Mouse (Mus musculus): ENCODE data around the gene Gm21797. TPM values are rescaled to one million over a fixed set of nuclear protein-coding genes. Genes with fewer than 3 reads are reported as not detected.
"Not testable (repeated sequence)": the region's sequence is repeated elsewhere in the genome, so short reads cannot be mapped to it uniquely, and the experiment has no call there.

Gm21797 gene
- not detected in 2 replicates for polyA plus RNA-seq (2012; rRNA removed)

GRCm38 (mm10) chrY:40775665-40776064, at the start of gene Gm21797:
Gene Gm21797, minus strand, starts transcription at chrY:40775765.
- not testable (repeated sequence) for H3K4me1 ChIP-seq (ENCODE audit: control insufficient read depth, insufficient read depth, insufficient read length); H3K4me3 ChIP-seq (ENCODE audit: extremely low read depth, insufficient read depth, insufficient read length)
- WGBS: no CpG with 5 or more reads among the region's 3 CpGs

DNA sequence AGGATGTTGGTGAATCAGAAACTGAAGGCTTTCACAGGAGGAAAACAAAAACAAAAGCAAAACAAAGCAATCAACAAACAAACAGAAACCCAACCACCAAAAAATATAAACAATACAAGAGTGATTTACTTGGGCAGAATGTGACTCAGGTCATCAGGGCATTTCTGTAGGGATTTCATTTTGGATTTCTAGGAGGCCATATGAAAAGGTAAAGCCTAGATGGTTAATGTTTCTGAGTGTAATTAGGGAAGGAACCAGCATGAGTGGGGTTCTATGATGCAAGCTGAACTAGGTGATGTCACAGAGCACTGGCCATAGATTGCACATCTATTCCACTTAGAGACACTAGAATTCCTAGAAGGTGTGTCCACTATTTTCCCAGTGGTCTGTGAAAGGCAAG, 29.0 kb upstream of the Gm21797 start, which contains the start of gene Gm20795:
Gene Gm20795 (plus strand): TSS at position 301 of the 400 bp plus-strand sequence.
- not testable (repeated sequence) for DNase-seq (ENCODE audit: low read depth in 1 of 2, low spot score in 2 of 2)

More at GRCm38 (mm10) chrY:40775665-40776064, at the start of gene Gm21797:
- not testable (repeated sequence) for H3K27me3 ChIP-seq (ENCODE audit: control insufficient read depth, insufficient read depth, low read length); DNase-seq (ENCODE audit: low read depth in 1 of 2, low spot score in 2 of 2); H3K36me3 ChIP-seq (ENCODE audit: control insufficient read depth, insufficient read depth, low read length); H3K27ac ChIP-seq (ENCODE audit: insufficient read depth, low read length)

More for the DNA sequence above, 29.0 kb upstream of the Gm21797 start, which contains the start of gene Gm20795:
- H3K27me3 ChIP-seq (ENCODE audit: control insufficient read depth, insufficient read depth, low read length); H3K36me3 ChIP-seq (ENCODE audit: control insufficient read depth, insufficient read depth, low read length); H3K4me1 ChIP-seq (ENCODE audit: control insufficient read depth, insufficient read depth, insufficient read length); H3K4me3 ChIP-seq (ENCODE audit: extremely low read depth, insufficient read depth, insufficient read length); H3K27ac ChIP-seq (ENCODE audit: insufficient read depth, low read length): not testable (repeated sequence)

Other genes starting within 250 kb of the Gm21797 start
- not detected in 2 replicates for gene Gm21852, start 123.8 kb downstream of the Gm21797 start, polyA plus RNA-seq (2012; rRNA removed)
- gene Gm20795, start 29.1 kb upstream of the Gm21797 start, polyA plus RNA-seq (2012; rRNA removed): not detected in 2 replicates